Mouse (Mus musculus) fibroblast of lung, adult 2 months (primary cell): Measurements from ENCODE around the gene Tmem176a.
A peak's percentile ranks its signal among the peaks of the same experiment; 100 is the strongest.
"Not testable (repeated sequence)": the region's sequence is repeated elsewhere in the genome, so short reads cannot be mapped to it uniquely, and the experiment has no call there.

Experiments
- DNase-seq: peaks from one replicate; pipeline ENCODE4 v3.0.0-alpha.2; 2011; ENCODE audit warnings: low read depth

The Tmem176a gene

DNA sequence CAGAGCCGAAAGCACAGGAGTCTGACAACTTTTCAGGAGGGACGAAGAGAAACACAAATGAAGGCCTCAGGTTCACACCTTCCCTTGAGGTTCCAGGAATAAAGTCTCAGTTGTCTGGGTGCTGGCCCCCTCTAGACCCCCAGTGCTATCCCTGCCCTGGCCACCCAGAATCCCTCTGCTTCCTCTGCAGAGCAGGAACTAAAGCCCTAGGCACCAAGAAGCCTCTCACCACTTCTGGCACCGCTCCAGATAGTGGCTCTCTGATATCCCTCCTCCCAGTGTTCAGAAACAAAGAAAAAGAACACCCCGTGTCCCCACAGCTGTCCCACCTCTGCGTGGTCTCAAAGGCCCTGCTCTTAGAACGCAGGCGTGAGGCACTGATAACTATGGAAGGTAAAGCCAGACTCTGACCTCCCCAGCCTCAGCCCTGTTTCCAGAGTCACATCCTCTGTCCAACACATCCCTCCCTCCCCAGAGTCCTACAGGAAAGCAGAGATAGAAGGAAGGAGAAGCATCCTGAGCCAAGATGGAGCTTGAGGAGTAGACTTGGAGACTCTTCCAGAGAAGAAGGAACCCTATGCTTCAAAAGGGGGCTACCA is at the start of gene Tmem176a:
TSS of gene Tmem176a (plus strand) at position 549 of the 599 bp plus-strand sequence.
- DNase-seq: no peak

GRCm38 (mm10) chr6:48801897-48802296 is 38.8 kb upstream of the Tmem176a start:
- no peak for DNase-seq

DNA sequence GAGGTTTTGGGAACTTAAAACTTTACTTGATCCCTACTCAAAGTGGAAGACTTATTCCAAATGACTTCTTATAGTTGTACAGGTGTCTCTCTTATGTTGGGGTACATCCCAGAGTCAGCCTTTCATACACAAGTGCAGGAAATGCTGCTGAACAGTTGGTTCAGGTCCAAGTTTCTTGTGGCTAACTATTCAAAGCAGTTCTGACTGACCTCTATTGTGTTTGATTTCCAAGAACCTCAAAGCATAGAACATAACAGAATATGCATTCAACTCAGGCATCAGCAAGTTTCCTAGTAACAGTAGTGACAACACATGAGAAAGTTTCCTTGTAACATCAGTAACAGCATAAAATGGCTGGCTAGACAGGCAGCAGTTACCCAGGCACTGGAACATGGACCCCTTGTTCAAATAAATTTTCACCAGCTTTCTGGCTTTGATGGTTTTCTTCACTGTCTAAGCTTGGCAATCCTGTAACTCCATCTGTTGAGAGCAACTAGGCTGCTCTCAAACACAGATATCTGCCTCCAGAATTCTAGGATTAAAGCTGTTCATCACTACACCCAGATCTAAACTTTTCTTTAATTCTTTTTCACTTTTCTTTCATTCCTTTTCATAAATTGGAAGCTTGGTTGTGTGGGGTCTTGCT is 37.2 kb upstream of the Tmem176a start:
- DNase-seq: no peak

DNA sequence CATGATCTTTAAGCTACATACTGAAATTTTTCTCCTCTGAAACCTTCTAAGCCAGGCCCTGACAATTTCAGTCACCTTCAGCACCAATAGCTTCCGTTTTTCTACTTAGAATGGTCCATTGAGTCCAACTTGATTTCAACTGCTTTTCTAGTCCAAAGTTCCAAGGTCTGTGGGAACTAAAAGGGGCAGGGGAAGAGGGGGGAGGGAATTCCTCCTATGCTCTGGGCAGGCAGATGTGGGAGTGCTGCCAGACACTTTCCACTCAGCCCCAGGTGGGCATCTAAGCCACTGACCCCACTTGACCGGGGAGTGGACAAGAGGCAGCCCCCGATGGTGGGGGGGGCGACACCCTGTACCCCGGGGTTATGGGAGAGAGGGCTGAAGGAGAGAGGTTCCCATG is 36.4 kb upstream of the Tmem176a start:
- no peak for DNase-seq

- no peak for DNase-seq
Observed at GRCm38 (mm10) chr6:48806746-48807145, 34.0 kb upstream of the Tmem176a start.

- no peak for DNase-seq
Observed at GRCm38 (mm10) chr6:48809494-48810219, 31.1 kb upstream of the Tmem176a start.

GRCm38 (mm10) chr6:48815013-48815412 is 25.7 kb upstream of the Tmem176a start:
- DNase-seq: no peak

- no peak for DNase-seq
Observed at GRCm38 (mm10) chr6:48817815-48818214, 22.9 kb upstream of the Tmem176a start.

GRCm38 (mm10) chr6:48821991-48822785 is 18.5 kb upstream of the Tmem176a start:
- not testable (repeated sequence) for DNase-seq

- no peak for DNase-seq
Observed at GRCm38 (mm10) chr6:48825016-48825415, 15.7 kb upstream of the Tmem176a start.

GRCm38 (mm10) chr6:48828976-48829375 is 11.7 kb upstream of the Tmem176a start:
- DNase-seq: no peak

GRCm38 (mm10) chr6:48829651-48830050 is 11.1 kb upstream of the Tmem176a start:
- no peak for DNase-seq

DNA sequence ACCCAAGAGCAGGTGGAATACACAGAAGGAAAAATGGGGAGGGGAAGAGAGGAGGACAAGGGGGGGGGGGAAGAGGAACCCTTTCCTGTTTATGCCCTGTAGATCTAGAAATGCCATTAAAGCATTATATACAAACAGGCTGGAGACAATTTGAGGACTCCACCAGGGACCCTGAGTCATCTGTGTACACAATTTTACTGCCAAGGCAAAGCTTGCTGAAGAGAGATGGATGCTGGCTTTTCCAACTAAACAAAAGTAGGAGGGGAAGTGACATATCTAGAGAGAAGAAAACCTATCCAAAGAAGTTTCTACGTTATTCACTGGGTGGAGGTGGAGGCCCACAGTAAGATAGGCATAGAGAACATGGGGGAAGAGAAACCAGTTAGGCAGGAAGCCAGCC is 10.5 kb upstream of the Tmem176a start:
- no peak for DNase-seq

DNA sequence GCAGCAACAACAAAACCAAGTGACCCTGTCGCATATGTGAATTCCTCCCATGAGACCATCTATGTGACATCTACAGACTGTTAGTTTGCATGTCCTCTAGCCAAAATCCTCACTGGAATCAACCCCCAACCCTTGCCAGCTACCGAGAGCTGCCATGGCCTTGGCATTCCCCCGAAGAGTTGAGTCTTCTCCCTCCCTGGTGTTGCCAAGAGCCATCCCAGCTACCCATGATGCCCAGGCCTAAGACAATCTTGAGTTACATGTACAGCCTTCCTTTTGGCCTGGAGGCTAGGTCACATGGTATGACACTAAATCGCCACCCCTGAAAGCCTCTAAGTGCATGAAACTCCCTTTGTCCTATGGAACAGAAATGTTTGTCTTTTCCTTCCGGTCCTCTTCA is 9.6 kb upstream of the Tmem176a start:
- no peak for DNase-seq

- no peak for DNase-seq
Observed at GRCm38 (mm10) chr6:48832426-48832825, 8.3 kb upstream of the Tmem176a start.

DNA sequence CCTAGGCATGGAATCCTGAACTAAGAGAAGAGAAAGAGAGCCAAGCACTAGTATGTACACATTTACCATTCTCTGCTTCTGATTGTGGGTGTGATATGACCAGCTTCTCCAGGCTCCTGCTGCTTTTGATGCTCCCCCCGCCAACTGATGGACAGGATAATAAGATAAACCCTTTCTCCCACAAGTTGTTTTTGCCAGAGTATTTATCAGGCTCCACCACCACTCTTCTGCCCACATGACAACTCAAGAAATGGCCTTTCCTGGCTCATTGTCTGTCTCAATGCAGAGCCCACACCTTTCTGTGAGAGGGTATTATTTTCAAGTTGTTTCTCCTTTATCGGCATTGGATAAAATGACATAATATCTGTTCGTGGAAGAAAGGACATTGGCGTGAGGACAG is 7.2 kb upstream of the Tmem176a start:
- DNase-seq: no peak

DNA sequence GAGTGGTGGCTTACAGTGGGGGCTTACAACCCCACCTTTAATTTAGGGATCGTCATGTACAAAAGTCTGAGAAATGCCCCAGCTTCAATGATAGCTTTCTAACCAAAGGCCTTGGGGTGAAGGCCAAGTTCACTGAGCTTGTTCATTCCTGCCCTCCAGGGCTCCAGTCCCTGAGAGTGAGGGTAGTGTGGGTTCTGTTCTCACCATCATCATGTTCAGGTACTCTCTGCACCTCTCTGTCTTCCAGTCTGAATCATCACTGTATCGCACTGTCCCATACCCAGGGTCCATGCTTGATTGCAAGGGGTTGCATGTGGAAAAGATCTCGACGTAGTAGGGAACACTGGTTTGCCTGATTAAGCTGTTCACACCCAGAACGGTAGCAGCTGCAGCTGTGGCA is 5.5 kb upstream of the Tmem176a start:
- no peak for DNase-seq

DNA sequence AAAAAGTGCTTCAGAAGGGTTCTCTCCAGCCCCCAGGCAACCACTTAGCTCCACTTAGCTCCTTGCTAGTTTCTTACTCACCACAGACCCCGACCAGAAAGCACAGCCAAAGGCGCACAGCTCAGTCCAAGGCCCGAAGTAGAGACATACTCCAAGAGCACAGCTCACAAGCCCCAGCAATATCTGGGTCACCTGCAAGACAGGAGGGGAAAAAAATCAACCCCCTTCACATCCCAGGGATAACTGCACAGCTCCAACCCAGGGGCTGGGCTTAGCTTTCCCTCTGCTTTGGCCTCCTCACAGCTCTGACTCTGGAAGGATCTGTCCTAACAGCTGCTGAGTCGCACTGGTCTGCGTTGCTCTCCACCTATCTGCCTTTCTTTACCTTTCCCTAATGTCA is 4.6 kb upstream of the Tmem176a start:
- DNase-seq: no peak

GRCm38 (mm10) chr6:48837516-48837915 is 3.2 kb upstream of the Tmem176a start:
- DNase-seq: no peak

GRCm38 (mm10) chr6:48838321-48839080 is 2.2 kb upstream of the Tmem176a start:
- DNase-seq: no peak

- peak; percentile 88 for DNase-seq
Observed at GRCm38 (mm10) chr6:48840973-48841625, 380 bp downstream of the Tmem176a start, which contains the start of gene Tmem176b. TSS of gene Tmem176b (minus strand) at chr6:48841496.
